10 mouse cellular contexts compared by ENCODE assay signal in the genomic region with DNA sequence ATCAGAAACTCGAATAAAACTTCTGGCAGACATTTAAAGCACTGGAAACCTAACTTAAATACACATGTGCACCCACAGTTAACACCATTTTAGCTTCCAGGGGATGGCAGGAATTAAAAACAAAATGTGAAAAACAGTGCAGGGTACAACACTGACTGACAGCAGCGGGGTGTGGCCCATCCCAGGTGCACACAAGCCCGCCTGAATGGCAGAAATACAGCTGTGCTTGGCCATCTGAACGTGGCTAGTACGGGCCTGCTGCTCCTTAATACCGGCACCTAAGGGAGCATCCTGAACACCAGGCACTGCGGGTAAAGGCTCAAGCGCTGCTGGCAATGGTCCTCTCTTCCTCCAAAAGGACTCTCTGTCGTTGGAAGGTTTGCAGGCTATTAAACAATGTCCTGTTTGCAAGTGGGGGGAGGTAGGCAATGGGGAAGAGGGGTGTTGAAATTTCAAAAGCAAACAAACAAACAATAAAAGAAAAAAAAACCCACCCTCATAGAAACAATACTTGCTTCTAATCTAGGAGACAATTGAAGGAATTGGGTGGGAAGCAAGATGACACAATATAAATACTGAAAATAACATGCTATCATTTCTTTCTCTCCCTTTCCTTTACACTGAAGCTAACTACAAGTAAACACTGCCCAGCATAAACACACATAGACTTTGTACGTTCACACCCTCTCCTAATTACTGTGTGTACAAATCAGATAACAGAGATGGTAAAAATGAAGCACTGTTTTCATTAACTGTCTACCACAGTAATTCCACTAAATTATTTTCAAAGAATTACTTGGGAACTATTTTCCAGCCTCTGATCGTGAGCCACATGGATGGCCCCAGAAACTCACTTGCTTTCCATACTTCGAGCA.
DNase-seq lines count a peak whose midpoint lies in the region; ATAC-seq and TF ChIP-seq lines count a peak whose summit lies in the region.
"Had no signal": no experiment of that assay in that cellular context is flagged by ENCODE, and none has a peak within 500 bp of the region (broad histone marks: within the 10 kb centered on the region; RNA-seq: fewer than 3 reads in every experiment).

No protein-coding gene starts in this region.

- no peak for TF ChIP-seq POLR2A in liver, adult 2 months (IDR thresholded peaks at IDR 0.05; ENCODE audit: extremely low read depth, insufficient read depth, low read length)

- TF ChIP-seq CTCF in liver, adult 2 months (IDR thresholded peaks at IDR 0.05; ENCODE audit: low read depth, low read length), result no peak

- intact Hi-C loops in heart, postnatal 10 days (cut with DNase I), result no loop called here

- no peak for DNase-seq in heart, postnatal 10 days
- peak; percentile 88 for DNase-seq in liver, adult 2 months (ENCODE audit: extremely low read depth, low read depth, low spot score)
- DNase-seq: cerebellum, postnatal 14 days; gastrocnemius, postnatal 14 days; kidney, adult 9 months had no signal

- H3K27ac ChIP-seq in heart, embryonic 15.5 days, result peak overlapping the region; percentile 10; the same call in 1 of the 2 replicates
- peak overlapping the region; percentile 83 for H3K27ac ChIP-seq in liver, adult 2 months (replicated peaks; ENCODE audit: insufficient read depth, low read depth, low read length)
- H3K27ac ChIP-seq in liver, embryonic 12.5 days, result no peak overlapping the region
- peak overlapping the region; percentile 54; the same call in 1 of the 2 replicates for H3K27ac ChIP-seq in intestine, embryonic 15.5 days
- H3K27ac ChIP-seq in neural tube, embryonic 13.5 days (replicated peaks), result 0 out of 2 replicates have a peak overlapping the region, but pooled peaks have one; percentile 9

- no peaks in the 10 kb centered on the region for H3K36me3 ChIP-seq in heart, embryonic 15.5 days
- peaks cover 3% of the 10 kb centered on the region for H3K36me3 ChIP-seq in liver, adult 2 months (ENCODE audit: control insufficient read depth, insufficient read depth, low read length)
- peaks cover 7% of the 10 kb centered on the region; the same call in 1 of the 2 replicates for H3K36me3 ChIP-seq in liver, embryonic 12.5 days
- no peaks in the 10 kb centered on the region for H3K36me3 ChIP-seq in intestine, embryonic 15.5 days
- no peaks in the 10 kb centered on the region for H3K36me3 ChIP-seq in neural tube, embryonic 13.5 days

- 0 out of 2 replicates have a peak overlapping the region, but pooled peaks have one; percentile 5 for H3K9ac ChIP-seq in heart, embryonic 15.5 days
- peak overlapping the region; percentile 35 for H3K9ac ChIP-seq in liver, adult 2 months (ENCODE audit: low read depth, low read length)
- no peak overlapping the region for H3K9ac ChIP-seq in liver, embryonic 12.5 days
- 0 out of 2 replicates have a peak overlapping the region, but pooled peaks have one; percentile 0 for H3K9ac ChIP-seq in intestine, embryonic 15.5 days
- no peak overlapping the region for H3K9ac ChIP-seq in neural tube, embryonic 13.5 days

- no peaks in the 10 kb centered on the region for H3K9me3 ChIP-seq in heart, embryonic 15.5 days (replicated peaks)
- H3K9me3 ChIP-seq in liver, embryonic 12.5 days (replicated peaks), result no peaks in the 10 kb centered on the region
- H3K9me3 ChIP-seq in intestine, embryonic 15.5 days, result no peaks in the 10 kb centered on the region
- H3K9me3 ChIP-seq in neural tube, embryonic 13.5 days, result no peaks in the 10 kb centered on the region

- WGBS in heart, embryonic 15.5 days, result 58% methylated on average over 12 of the region's 12 CpGs
- WGBS in liver, adult 2 months, result 16% methylated on average over 12 of the region's 12 CpGs
- 54% methylated on average over 12 of the region's 12 CpGs for WGBS in liver, embryonic 12.5 days (ENCODE audit: insufficient replicate concordance)
- WGBS in intestine, embryonic 15.5 days, result 38% methylated on average over 12 of the region's 12 CpGs
- WGBS in neural tube, embryonic 13.5 days, result 47% methylated on average over 12 of the region's 12 CpGs

- no peaks in the 10 kb centered on the region for H3K27me3 ChIP-seq in heart, embryonic 15.5 days
- no peaks in the 10 kb centered on the region for H3K27me3 ChIP-seq in liver, adult 2 months (ENCODE audit: control insufficient read depth, insufficient read depth, low read length)
- no peaks in the 10 kb centered on the region for H3K27me3 ChIP-seq in liver, embryonic 12.5 days (replicated peaks)
- H3K27me3 ChIP-seq in intestine, embryonic 15.5 days (replicated peaks), result no peaks in the 10 kb centered on the region
- H3K27me3 ChIP-seq in neural tube, embryonic 13.5 days, result peaks cover 35% of the 10 kb centered on the region

- peaks cover 43% of the 10 kb centered on the region for H3K4me1 ChIP-seq in heart, embryonic 15.5 days (replicated peaks)
- peaks cover 13% of the 10 kb centered on the region for H3K4me1 ChIP-seq in liver, adult 2 months (ENCODE audit: control insufficient read depth, insufficient read depth, low read length)
- H3K4me1 ChIP-seq in liver, embryonic 12.5 days, result peaks cover 30% of the 10 kb centered on the region
- peaks cover 21% of the 10 kb centered on the region for H3K4me1 ChIP-seq in intestine, embryonic 15.5 days (replicated peaks)
- H3K4me1 ChIP-seq in neural tube, embryonic 13.5 days (replicated peaks), result peaks cover 63% of the 10 kb centered on the region

- no peaks in the 10 kb centered on the region for H3K79me2 ChIP-seq in liver, adult 2 months (ENCODE audit: control insufficient read depth, insufficient read depth, low read length)

- H3K4me2 ChIP-seq in heart, embryonic 15.5 days, result peak overlapping the region; percentile 2; the same call in 1 of the 2 replicates
- H3K4me2 ChIP-seq in liver, embryonic 12.5 days, result no peak overlapping the region
- peak overlapping the region; percentile 28 for H3K4me2 ChIP-seq in intestine, embryonic 15.5 days (replicated peaks)
- peak overlapping the region; percentile 26 for H3K4me2 ChIP-seq in neural tube, embryonic 13.5 days

- H3K4me3 ChIP-seq in heart, embryonic 15.5 days, result no peak overlapping the region
- H3K4me3 ChIP-seq in liver, adult 2 months (ENCODE audit: insufficient read depth, low read depth, low read length), result no peak overlapping the region
- H3K4me3 ChIP-seq in liver, embryonic 12.5 days, result no peak overlapping the region
- H3K4me3 ChIP-seq in intestine, embryonic 15.5 days (replicated peaks), result no peak overlapping the region
- no peak overlapping the region for H3K4me3 ChIP-seq in neural tube, embryonic 13.5 days

- no peak for ATAC-seq in heart, embryonic 15.5 days (replicated peaks; ENCODE audit: insufficient number of reproducible peaks, insufficient read depth, low FRiP score, low read depth)
- ATAC-seq in liver, embryonic 12.5 days, result no peak
- peak; percentile 45; the same call in 1 of the 2 replicates for ATAC-seq in intestine, embryonic 15.5 days
- no peak for ATAC-seq in neural tube, embryonic 13.5 days (ENCODE audit: low read depth)
- ATAC-seq in CD4-positive, CD25-positive, alpha-beta regulatory T cell, adult 4 months, result no peak

Comparison
In these comparisons a context has a peak if more than half of its experiments do, and no peak if none do; other contexts are left out.
1. H3K9ac ChIP-seq: peak in heart, embryonic 15.5 days (single experiment), liver, adult 2 months (single experiment) and intestine, embryonic 15.5 days (single experiment); none in liver, embryonic 12.5 days (single experiment) and neural tube, embryonic 13.5 days (single experiment).